Mouse (Mus musculus): ENCODE results near the gene Lama5. TPM values are rescaled to one million over a fixed set of nuclear protein-coding genes. Genes with fewer than 3 reads are reported as not detected.

The Lama5 gene
- polyA plus RNA-seq, 1 experiment from 2014 or later = 17.7 TPM

GRCm38 (mm10) chr2:180219145-180219943 is 6.3 kb downstream of the Lama5 start:
- no peaks in the 10 kb centered on the region for H3K9me3 ChIP-seq (replicated peaks; ENCODE audit: control insufficient read depth, low read length)

GRCm38 (mm10) chr2:180218677-180219076 is 7.0 kb downstream of the Lama5 start:
- H3K27me3 ChIP-seq (ENCODE audit: control insufficient read depth, insufficient read depth, low read length) = no peaks in the 10 kb centered on the region
- no peaks in the 10 kb centered on the region; the same call in 1 of the 2 replicates for H3K36me3 ChIP-seq (ENCODE audit: control insufficient read depth, insufficient read depth)
- H3K27ac ChIP-seq (ENCODE audit: low read length) = peak overlapping the region; percentile 68
- no peak for ATAC-seq (replicated peaks; ENCODE audit: extremely low read depth, insufficient read depth, low FRiP score)
- peak overlapping the region; percentile 38 for H3K9ac ChIP-seq (ENCODE audit: low read length)
- peaks cover 64% of the 10 kb centered on the region for H3K4me1 ChIP-seq (ENCODE audit: control insufficient read depth, insufficient read depth, low read length)
- H3K4me3 ChIP-seq (ENCODE audit: low read length) = no peak overlapping the region
- H3K4me2 ChIP-seq (ENCODE audit: low read depth, low read length) = no peak overlapping the region
- 40% methylated on average over 5 of the region's 5 CpGs for whole genome bisulfite sequencing
- H3K9me3 ChIP-seq (replicated peaks; ENCODE audit: control insufficient read depth, low read length) = no peaks in the 10 kb centered on the region

More at GRCm38 (mm10) chr2:180219145-180219943, 6.3 kb downstream of the Lama5 start:
- Histone ChIP-seq H3K27me3 (ENCODE audit: control insufficient read depth, insufficient read depth, low read length) (no peaks in the 10 kb centered on the region), H3K9ac (ENCODE audit: low read length) (peak overlapping the region; percentile 38), H3K4me2 (ENCODE audit: low read depth, low read length) (no peak overlapping the region), H3K4me1 (ENCODE audit: control insufficient read depth, insufficient read depth, low read length) (peaks cover 62% of the 10 kb centered on the region), H3K4me3 (ENCODE audit: low read length) (no peak overlapping the region), H3K27ac (ENCODE audit: low read length) (peak overlapping the region; percentile 68), H3K36me3 (ENCODE audit: control insufficient read depth, insufficient read depth) (no peaks in the 10 kb centered on the region; the same call in 1 of the 2 replicates)
- 79% methylated on average over 15 of the region's 15 CpGs for WGBS
- no peak for ATAC-seq (replicated peaks; ENCODE audit: extremely low read depth, insufficient read depth, low FRiP score)

- WGBS = 49% methylated on average over 3 of the region's 3 CpGs
- Histone ChIP-seq H3K36me3 (ENCODE audit: control insufficient read depth, insufficient read depth) (no peaks in the 10 kb centered on the region; the same call in 1 of the 2 replicates), H3K4me3 (ENCODE audit: low read length) (no peak overlapping the region), H3K4me1 (ENCODE audit: control insufficient read depth, insufficient read depth, low read length) (peaks cover 64% of the 10 kb centered on the region), H3K9ac (ENCODE audit: low read length) (peak overlapping the region; percentile 38), H3K9me3 (replicated peaks; ENCODE audit: control insufficient read depth, low read length) (no peaks in the 10 kb centered on the region), H3K27me3 (ENCODE audit: control insufficient read depth, insufficient read depth, low read length) (no peaks in the 10 kb centered on the region), H3K4me2 (ENCODE audit: low read depth, low read length) (no peak overlapping the region), H3K27ac (ENCODE audit: low read length) (peak overlapping the region; percentile 68)
- ATAC-seq (replicated peaks; ENCODE audit: extremely low read depth, insufficient read depth, low FRiP score) = no peak
These were observed 7.4 kb downstream of the Lama5 start for GRCm38 (mm10) chr2:180218241-180218640.

DNA sequence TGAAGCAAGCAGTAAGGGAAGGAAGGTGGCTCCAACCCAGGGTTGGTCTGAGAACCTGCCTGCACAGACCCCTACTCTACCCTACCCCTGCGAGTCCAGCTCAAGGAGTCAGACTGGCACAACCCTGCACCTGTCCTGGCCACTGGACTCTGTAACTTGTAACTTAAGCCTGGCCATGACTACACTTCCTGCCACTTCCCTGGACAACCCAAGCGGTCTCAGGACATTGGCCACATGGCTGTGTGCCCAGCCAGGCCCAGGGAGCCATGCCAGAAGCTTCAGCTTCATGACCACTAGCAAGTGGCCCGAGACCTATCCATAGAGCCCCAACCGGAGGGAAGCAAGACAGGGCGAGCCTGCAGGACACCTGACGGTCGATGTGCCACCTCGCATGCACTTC is 8.1 kb downstream of the Lama5 start:
- Histone ChIP-seq H3K4me1 (ENCODE audit: control insufficient read depth, insufficient read depth, low read length) (peaks cover 58% of the 10 kb centered on the region), H3K4me3 (ENCODE audit: low read length) (no peak overlapping the region), H3K9ac (ENCODE audit: low read length) (no peak overlapping the region), H3K4me2 (ENCODE audit: low read depth, low read length) (no peak overlapping the region), H3K27me3 (ENCODE audit: control insufficient read depth, insufficient read depth, low read length) (no peaks in the 10 kb centered on the region), H3K9me3 (replicated peaks; ENCODE audit: control insufficient read depth, low read length) (no peaks in the 10 kb centered on the region), H3K36me3 (ENCODE audit: control insufficient read depth, insufficient read depth) (no peaks in the 10 kb centered on the region; the same call in 1 of the 2 replicates), H3K27ac (ENCODE audit: low read length) (no peak overlapping the region)
- ATAC-seq (replicated peaks; ENCODE audit: extremely low read depth, insufficient read depth, low FRiP score) = no peak
- 75% methylated on average over 8 of the region's 8 CpGs for WGBS

- Histone ChIP-seq H3K4me3 (ENCODE audit: low read length) (no peak overlapping the region), H3K9ac (ENCODE audit: low read length) (0 out of 2 replicates have a peak overlapping the region, but pooled peaks have one; percentile 13), H3K9me3 (replicated peaks; ENCODE audit: control insufficient read depth, low read length) (peaks cover 3% of the 10 kb centered on the region), H3K27ac (ENCODE audit: low read length) (no peak overlapping the region), H3K27me3 (ENCODE audit: control insufficient read depth, insufficient read depth, low read length) (no peaks in the 10 kb centered on the region), H3K4me2 (ENCODE audit: low read depth, low read length) (no peak overlapping the region), H3K36me3 (ENCODE audit: control insufficient read depth, insufficient read depth) (no peaks in the 10 kb centered on the region; the same call in 1 of the 2 replicates), H3K4me1 (ENCODE audit: control insufficient read depth, insufficient read depth, low read length) (peaks cover 51% of the 10 kb centered on the region)
- no peak for ATAC-seq (replicated peaks; ENCODE audit: extremely low read depth, insufficient read depth, low FRiP score)
- 54% methylated on average over 5 of the region's 5 CpGs for WGBS
These were observed 8.7 kb downstream of the Lama5 start for GRCm38 (mm10) chr2:180216921-180217320.

GRCm38 (mm10) chr2:180215951-180216350 is 9.7 kb downstream of the Lama5 start:
- no peak overlapping the region for H3K4me2 ChIP-seq (ENCODE audit: low read depth, low read length)
- ATAC-seq (replicated peaks; ENCODE audit: extremely low read depth, insufficient read depth, low FRiP score) = no peak
- peaks cover 3% of the 10 kb centered on the region for H3K9me3 ChIP-seq (replicated peaks; ENCODE audit: control insufficient read depth, low read length)
- H3K4me3 ChIP-seq (ENCODE audit: low read length) = no peak overlapping the region
- H3K27ac ChIP-seq (ENCODE audit: low read length) = peak overlapping the region; percentile 29; the same call in 1 of the 2 replicates
- no peaks in the 10 kb centered on the region for H3K27me3 ChIP-seq (ENCODE audit: control insufficient read depth, insufficient read depth, low read length)
- WGBS = 58% methylated on average over 6 of the region's 6 CpGs
- peak overlapping the region; percentile 8; the same call in 1 of the 2 replicates for H3K9ac ChIP-seq (ENCODE audit: low read length)
- no peaks in the 10 kb centered on the region; the same call in 1 of the 2 replicates for H3K36me3 ChIP-seq (ENCODE audit: control insufficient read depth, insufficient read depth)
- peaks cover 47% of the 10 kb centered on the region for H3K4me1 ChIP-seq (ENCODE audit: control insufficient read depth, insufficient read depth, low read length)

GRCm38 (mm10) chr2:180215011-180215461 is 10.6 kb downstream of the Lama5 start:
- H3K4me2 ChIP-seq (ENCODE audit: low read depth, low read length) = no peak overlapping the region
- WGBS = 45% methylated on average over 8 of the region's 8 CpGs
- H3K27me3 ChIP-seq (ENCODE audit: control insufficient read depth, insufficient read depth, low read length) = no peaks in the 10 kb centered on the region
- H3K4me1 ChIP-seq (ENCODE audit: control insufficient read depth, insufficient read depth, low read length) = peaks cover 47% of the 10 kb centered on the region
- peaks cover 5% of the 10 kb centered on the region for H3K9me3 ChIP-seq (replicated peaks; ENCODE audit: control insufficient read depth, low read length)
- H3K9ac ChIP-seq (ENCODE audit: low read length) = 0 out of 2 replicates have a peak overlapping the region, but pooled peaks have one; percentile 31
- H3K4me3 ChIP-seq (ENCODE audit: low read length) = no peak overlapping the region
- H3K27ac ChIP-seq (ENCODE audit: low read length) = peak overlapping the region; percentile 65
- ATAC-seq (replicated peaks; ENCODE audit: extremely low read depth, insufficient read depth, low FRiP score) = no peak
- no peaks in the 10 kb centered on the region for H3K36me3 ChIP-seq (ENCODE audit: control insufficient read depth, insufficient read depth)

- peak; percentile 35; the same call in 1 of the 2 replicates for ATAC-seq (replicated peaks; ENCODE audit: extremely low read depth, insufficient read depth, low FRiP score)
- H3K27me3 ChIP-seq (ENCODE audit: control insufficient read depth, insufficient read depth, low read length) = no peaks in the 10 kb centered on the region
These were observed 11.2 kb downstream of the Lama5 start for GRCm38 (mm10) chr2:180214352-180214978.

GRCm38 (mm10) chr2:180212255-180212654 is 13.4 kb downstream of the Lama5 start:
- H3K4me3 ChIP-seq (ENCODE audit: low read length) = no peak overlapping the region
- no peak for ATAC-seq (replicated peaks; ENCODE audit: extremely low read depth, insufficient read depth, low FRiP score)
- no peaks in the 10 kb centered on the region for H3K27me3 ChIP-seq (ENCODE audit: control insufficient read depth, insufficient read depth, low read length)
- peaks cover 5% of the 10 kb centered on the region for H3K9me3 ChIP-seq (replicated peaks; ENCODE audit: control insufficient read depth, low read length)
- H3K4me1 ChIP-seq (ENCODE audit: control insufficient read depth, insufficient read depth, low read length) = peaks cover 30% of the 10 kb centered on the region
- no peak overlapping the region for H3K27ac ChIP-seq (ENCODE audit: low read length)
- H3K36me3 ChIP-seq (ENCODE audit: control insufficient read depth, insufficient read depth) = no peaks in the 10 kb centered on the region
- H3K4me2 ChIP-seq (ENCODE audit: low read depth, low read length) = no peak overlapping the region
- 95% methylated on average over 3 of the region's 3 CpGs for WGBS
- H3K9ac ChIP-seq (ENCODE audit: low read length) = no peak overlapping the region

More at GRCm38 (mm10) chr2:180214352-180214978, 11.2 kb downstream of the Lama5 start:
- Histone ChIP-seq H3K4me2 (ENCODE audit: low read depth, low read length) (no peak overlapping the region), H3K36me3 (ENCODE audit: control insufficient read depth, insufficient read depth) (no peaks in the 10 kb centered on the region), H3K9me3 (replicated peaks; ENCODE audit: control insufficient read depth, low read length) (peaks cover 5% of the 10 kb centered on the region), H3K4me1 (ENCODE audit: control insufficient read depth, insufficient read depth, low read length) (peaks cover 47% of the 10 kb centered on the region), H3K4me3 (ENCODE audit: low read length) (no peak overlapping the region), H3K27ac (ENCODE audit: low read length) (peak overlapping the region; percentile 65), H3K9ac (ENCODE audit: low read length) (peak overlapping the region; percentile 31; the same call in 1 of the 2 replicates)
- WGBS = 47% methylated on average over 4 of the region's 4 CpGs

All from heart, embryonic 16.5 days (tissue).